Mouse (Mus musculus) cerebellum, adult (tissue): ENCODE results near the gene Cfap73.

ENCODE experiments used
- ATAC-seq: cut with Nextera tagmentation; 2 replicates; pipeline ENCODE4 v1.9.2; 2017; ENCODE audit warnings: mild to moderate bottlenecking, moderate library complexity, mixed read lengths; ENCODE audit not compliant: insufficient number of reproducible peaks, low FRiP score, low TSS enrichment

Gene Cfap73

DNA sequence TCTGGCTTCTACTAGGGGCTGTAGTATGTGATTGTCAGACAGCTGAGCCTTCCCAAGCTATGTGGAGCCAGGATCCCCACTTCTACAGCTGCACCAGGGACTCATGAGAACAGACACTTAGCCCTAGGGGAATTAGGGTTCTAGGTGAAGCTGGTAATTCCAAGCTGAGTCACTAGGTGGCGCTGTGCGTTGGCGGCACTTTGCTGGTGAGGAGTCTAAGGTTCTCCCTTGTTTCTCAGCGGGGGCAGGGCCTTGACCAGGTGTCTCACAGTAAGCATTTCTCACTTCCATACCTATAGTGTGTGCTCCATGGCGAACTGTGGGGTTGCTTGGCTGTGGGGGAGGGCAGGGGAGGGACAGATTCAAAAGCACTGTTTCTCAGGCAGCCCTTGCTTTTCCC is 14.8 kb downstream of the Cfap73 start:
- ATAC-seq = peak; percentile 45; the same call in 1 of the 2 replicates

- no peak for ATAC-seq
Observed at GRCm38 (mm10) chr5:120618778-120619177, 15.3 kb downstream of the Cfap73 start.

DNA sequence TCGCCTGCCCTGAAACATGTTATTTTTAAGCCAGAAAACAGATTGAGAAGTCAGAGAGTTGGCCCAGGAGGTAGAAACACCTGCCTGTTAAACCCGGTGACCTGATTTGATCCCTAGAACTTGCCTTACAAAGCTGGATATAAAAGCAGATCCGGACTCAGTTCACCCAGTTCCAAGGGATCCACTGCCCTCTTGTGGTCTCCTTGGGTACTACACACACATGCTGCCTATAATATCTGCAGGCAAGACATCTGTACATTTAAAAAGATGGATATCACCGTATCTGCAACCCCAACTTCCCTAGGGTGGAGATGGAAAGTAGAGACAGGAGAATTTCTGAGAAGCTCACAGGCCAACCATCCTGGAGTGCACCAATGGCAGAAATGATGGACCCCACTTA is 18.1 kb downstream of the Cfap73 start:
- ATAC-seq = no peak

DNA sequence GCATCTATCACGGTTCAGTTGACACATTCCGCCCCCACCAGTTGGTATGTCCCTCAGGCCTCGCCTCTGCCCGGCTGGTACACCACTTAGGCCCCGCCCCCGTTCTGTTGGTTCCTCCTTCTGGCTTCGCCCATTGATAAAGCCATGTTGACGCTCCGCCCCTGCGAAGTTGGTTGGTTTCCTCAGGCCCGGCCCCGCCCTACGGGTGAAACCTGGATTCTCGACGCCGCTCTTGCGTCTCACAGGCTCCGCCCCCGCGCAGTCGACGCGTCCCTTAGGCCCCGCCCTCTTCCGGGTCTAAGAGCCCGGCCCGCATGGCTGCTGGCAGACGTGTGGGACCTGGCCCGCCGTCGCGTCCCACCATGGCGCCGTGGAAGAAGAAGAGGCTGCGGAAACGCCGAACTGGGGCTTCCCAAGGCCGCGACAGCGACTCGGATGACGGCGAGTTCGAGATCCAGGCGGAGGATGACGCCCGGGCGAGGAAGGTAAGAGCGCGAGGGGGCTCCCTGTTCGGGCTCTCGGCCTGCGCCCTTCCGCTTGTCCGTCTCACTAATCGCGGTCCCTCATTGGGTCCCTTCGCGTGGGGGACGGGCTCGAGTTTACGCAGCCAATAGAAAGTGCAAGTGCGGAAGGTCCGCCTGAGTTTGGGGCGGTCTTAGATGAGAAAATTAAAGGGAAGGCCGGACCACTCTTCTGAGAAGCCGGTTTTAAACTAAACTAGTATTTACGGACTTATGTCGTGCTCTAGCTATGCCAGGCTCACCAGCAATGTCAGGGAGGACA is 21.0 kb downstream of the Cfap73 start:
- ATAC-seq = peak; percentile 86

DNA sequence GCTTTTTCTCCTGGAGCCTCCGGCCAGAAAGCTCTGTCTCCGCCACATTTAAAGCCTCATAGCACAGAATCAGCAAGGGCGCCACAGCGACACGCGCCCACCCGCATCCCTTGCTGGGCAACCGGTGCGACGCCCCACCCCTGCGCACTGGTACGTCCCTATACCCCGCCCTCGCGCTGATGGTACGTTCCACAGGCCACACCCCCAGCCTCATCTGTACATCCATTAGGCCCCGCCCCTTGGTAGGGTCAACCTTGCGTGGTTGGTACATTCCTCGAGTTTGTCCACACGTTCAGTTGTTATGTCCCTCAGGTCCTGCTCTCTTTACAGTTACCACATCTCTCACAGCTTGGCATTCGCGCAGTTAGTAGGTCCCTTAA is 21.6 kb downstream of the Cfap73 start, which contains the start of the genes Rita1 and Ddx54:
TSS of gene Rita1 (minus strand) at position 148 of the 380 bp plus-strand sequence.
TSS of gene Ddx54 (plus strand) at position 298 of the 380 bp plus-strand sequence.
- peak; percentile 72 for ATAC-seq

DNA sequence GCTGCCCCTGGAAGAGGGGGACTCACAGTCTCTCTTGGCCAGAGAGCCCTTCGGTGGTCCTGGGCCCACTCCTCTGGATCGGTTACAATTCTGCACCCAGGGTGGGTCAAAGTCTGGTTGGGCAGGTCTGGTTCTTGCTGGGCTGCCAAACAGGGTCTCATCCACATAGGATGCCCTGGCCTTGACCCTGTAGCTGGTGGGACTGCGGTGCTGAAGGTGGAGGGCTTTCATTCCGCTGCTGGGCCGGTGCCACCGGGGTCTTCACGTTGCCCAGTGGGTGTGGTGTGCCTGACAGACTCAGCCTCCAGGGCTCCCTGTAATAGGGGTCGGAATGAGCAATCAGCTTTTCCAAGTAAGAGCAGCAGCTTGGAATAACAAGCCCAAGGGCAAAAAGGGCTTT is 22.6 kb downstream of the Cfap73 start:
- no peak for ATAC-seq

GRCm38 (mm10) chr5:120610906-120611305 is 23.1 kb downstream of the Cfap73 start:
- ATAC-seq = no peak

DNA sequence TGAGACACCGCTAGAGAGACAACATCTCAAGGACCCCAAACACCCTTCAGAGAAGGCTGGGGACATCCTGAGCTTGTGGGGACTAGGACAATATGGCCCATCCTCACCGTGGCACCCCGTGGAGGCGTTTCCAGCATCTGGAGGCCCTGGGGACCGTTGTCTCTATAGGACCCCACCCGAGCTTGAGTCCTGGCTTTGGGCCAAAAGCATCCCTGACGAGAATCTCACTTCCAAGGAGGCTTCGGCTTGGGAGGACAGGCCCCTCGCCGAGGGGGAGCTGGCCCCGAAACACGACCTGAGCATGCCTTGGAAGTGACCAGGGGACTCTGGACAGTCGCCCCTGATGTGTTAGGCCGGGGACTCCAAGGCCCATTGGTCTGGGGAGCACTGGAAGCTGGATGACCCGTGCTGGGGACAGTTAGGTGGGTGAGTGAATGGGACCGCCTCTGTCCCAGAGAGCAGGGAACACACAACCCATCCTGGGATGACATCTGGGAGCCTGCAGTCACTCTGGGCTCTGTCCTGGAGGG is 24.7 kb downstream of the Cfap73 start:
- ATAC-seq = no peak

- ATAC-seq = no peak
Observed at GRCm38 (mm10) chr5:120607335-120607734, 26.7 kb downstream of the Cfap73 start.

DNA sequence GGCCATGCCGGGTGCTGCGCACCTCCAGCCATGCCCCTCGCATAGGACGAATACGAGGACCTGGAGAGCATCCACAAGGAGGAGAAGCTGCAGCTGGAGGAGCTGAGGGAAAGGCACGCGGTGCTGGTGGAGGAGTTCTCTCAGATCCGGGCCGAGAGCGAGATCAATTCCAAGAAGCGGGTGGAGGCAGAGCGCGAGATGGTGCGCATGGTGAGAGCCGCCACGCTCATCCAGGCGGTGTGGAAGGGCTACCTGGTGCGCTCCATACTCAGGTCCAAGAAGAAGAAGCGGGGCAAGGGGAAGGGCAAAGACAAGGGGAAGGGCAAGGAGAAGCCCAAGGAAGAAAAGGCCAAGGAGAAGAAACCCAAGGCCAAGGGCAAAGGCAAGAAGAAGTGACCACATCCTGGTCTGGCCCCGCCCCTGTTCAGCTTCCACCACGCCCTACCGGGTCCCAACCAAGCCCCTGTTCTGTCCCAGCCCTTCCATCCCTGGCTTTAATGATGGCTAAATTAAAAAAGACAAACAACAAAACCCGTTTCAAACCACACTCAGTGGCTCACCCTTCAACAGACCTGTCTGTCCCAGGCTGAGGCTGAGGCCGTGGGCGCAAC is 27.3 kb downstream of the Cfap73 start:
- no peak for ATAC-seq

DNA sequence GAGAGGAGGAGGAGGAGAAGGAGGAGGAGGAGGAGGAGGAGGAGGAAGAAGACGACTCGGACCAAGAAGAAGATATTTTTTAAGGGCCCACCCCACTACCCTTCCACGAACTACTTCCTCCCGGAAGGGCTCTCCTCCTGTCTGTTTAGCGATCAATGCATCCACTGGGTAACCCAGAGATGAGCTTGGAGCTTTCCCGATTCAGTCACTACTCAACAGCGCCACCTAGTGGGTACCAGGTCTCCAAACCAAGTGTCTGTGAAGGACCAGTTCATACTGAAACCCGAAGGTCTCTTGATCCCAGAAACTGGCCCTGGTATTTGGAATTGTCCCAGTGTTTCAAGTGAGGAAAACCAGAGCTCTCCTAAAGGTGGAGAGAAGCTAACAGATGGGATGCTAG is 28.3 kb downstream of the Cfap73 start:
- peak; percentile 53 for ATAC-seq

DNA sequence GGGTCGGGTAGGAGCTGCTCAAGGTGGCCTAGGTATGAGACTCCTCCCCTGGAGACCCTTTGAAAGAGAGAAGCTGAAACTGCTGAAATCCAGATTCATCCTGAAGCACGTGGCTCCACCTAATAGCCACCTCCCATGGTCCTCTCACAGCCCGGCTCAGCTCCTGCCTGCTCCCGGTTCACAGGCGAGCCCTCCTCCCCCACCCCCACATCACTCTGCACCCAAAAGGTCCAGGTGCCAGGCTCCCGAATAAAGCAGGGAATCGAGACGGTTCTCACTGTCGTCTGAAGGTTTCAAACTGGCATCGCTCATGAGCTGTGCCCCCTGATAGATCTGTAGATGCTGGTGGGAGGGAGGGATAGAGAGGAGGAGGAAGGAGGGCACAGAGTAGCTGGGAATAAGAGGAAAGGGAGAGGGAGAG is 28.8 kb downstream of the Cfap73 start:
- ATAC-seq = no peak

DNA sequence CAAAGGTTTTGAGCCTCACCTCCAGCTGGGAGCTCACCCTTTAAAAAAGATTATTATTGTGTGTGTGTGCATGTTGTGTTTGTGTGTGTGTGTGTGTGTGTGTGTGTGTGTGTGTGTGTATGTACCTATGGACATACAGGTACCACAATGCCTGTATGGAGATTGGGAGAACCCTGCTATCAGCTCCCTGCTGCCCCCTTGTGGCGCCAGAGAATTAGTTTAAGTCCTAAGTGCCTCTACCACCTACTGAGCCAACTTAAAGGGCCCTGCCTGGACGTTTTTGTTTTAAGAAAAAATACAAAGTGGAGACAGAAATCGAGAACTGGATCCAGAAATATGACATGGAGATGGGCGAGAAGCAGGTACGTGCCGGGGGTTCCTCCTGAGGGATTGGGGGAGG is 29.2 kb downstream of the Cfap73 start:
- no peak for ATAC-seq

DNA sequence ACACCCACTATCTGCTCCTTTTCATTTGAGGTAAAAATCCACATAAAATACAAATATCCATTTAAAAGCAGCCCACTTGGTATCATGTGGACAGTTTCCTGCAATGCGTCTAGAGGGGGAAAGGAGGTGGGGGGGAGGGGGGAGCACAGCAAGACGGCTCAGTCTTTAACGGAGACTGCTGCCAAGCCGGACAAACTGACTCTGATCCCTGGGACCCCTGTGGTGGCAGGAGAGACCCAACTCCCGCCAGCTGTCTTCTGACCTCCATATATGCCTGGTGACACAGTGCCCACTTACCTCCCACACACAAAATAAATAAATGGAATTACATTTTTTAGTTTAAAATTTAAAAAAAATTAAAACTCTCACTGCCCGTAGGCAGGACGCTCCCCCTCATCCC is 30.5 kb downstream of the Cfap73 start:
- ATAC-seq = no peak

DNA sequence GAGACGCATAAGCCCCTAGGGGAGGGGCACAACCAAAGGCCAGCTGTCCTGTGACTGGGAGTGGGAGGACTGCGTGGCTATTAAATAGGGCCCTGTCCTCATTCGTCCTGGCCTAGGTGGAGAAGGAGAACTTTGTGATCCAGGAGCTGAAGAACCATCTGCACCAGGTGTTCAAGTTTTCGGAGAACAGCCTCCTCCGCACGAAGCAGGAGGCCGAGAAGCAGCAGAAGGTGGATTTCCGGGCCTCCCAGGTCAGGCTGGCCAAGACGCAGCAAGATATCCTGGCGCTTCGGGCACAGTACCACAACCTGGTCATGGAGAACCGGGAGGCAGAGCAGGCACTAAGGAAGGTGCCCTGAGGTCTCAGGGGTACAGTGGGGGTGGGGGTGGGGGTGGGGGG is 31.8 kb downstream of the Cfap73 start:
- ATAC-seq = no peak

DNA sequence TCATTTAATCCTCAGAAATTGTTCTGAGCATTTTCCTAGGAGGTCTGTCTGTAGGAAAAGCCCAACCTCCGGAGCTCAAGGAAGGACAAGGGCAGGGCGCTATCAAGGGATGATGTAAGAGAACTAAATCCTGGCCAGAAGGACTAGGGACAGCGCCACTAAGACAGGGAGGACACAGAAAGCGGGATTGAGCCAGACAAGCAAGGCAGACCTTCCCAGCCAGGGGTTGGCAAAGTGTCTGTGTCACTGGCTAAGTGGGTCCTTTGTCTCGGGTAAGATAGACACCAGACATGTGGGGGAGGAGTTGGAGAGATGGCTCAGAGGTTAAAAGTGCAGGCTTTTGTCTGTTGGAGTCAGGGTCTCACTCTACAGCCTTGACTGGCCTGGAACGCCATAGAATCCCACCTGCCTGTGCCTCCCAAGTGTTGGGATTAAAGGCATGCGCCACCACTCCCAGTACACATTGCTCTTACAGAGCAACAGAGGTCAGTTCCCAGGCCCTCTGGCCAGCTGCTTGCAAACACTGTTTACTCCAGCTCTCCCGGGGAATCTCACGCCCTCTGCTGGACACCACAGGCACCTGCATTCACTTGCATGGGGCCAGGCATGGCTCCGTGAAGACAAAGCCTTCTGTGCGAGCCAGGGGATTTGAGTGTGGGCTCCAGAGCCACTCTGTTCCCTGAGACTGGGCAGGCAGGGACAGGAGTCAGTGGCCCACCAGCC is 32.9 kb downstream of the Cfap73 start:
- no peak for ATAC-seq

DNA sequence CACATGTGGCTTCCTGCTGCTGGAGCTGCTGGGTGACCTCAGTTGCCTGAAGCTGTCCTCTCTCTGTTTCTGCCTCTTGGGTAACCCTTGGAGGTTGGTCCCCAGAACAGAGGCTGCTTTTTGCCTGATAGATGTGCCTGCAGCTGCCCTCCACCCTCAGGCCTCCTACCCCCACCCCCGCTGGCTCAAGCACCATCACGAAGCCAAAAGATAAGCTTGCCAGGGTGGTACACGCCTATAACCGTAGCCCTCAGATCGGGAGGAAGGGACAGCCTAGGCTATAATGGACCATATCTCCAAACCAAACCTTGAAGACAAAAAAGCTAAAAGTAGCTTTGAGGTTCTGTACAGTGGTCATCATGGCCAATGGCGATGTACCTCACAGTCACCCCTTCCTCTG is 34.4 kb downstream of the Cfap73 start:
- ATAC-seq = no peak

DNA sequence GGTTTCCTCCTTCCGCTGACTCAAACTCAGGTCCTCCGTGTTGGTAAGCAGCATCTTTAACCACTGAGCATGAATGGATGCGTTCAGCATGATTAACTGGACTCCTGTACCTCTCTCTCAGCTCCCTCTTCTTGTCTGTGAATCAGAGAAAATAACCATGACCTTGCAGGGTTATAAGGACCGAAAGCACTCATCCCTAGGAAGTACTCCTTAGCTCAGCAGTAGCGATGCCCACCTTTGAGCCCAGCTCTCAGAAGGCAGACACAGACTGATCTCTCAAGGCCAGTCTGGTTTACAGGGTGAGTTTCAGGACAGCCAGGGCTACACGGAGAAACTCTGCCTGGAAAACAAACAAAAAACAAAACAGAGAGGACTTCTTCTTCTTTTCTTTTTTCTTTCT is 39.5 kb downstream of the Cfap73 start:
- ATAC-seq = no peak

GRCm38 (mm10) chr5:120592141-120592540 is 41.9 kb downstream of the Cfap73 start:
- ATAC-seq = no peak

- no peak for ATAC-seq
Observed at GRCm38 (mm10) chr5:120590356-120591010, 43.6 kb downstream of the Cfap73 start.
